Mouse (Mus musculus) hindbrain, embryonic 14.5 days (tissue): ENCODE results near the gene Gm45261. TPM values are rescaled to one million over a fixed set of nuclear protein-coding genes. Genes with fewer than 3 reads are reported as not detected.

Experiments
- ATAC-seq: fragments of 200-750 bp; cut with Nextera tagmentation; 2 replicates; pipeline ENCODE4 v1.8.0; 2017; ENCODE audit warnings: moderate number of reproducible peaks, mild to moderate bottlenecking, moderate TSS enrichment, moderate library complexity; ENCODE audit not compliant: low FRiP score
- DNase-seq: peaks from one replicate; pipeline ENCODE4 v3.0.0-alpha.2; 2015; ENCODE audit warnings: low spot score
- H3K27ac ChIP-seq: fragments of 300-500 bp; sonication (generic); 2 replicates; pipeline ENCODE4 v1.5.1; 2014; ENCODE audit warnings: mild to moderate bottlenecking, moderate library complexity
- H3K27me3 ChIP-seq: fragments of 300-500 bp; sonication (generic); 2 replicates; pipeline ENCODE4 v1.6.1; 2014; ENCODE audit warnings: mild to moderate bottlenecking, low read length, mixed read lengths; ENCODE audit not compliant: control insufficient read depth, insufficient read depth
- H3K36me3 ChIP-seq: fragments of 300-500 bp; sonication (generic); replicated peaks from 2 replicates; pipeline ENCODE4 v1.6.1; 2014; ENCODE audit not compliant: control insufficient read depth, insufficient read depth
- H3K4me1 ChIP-seq: fragments of 300-500 bp; sonication (generic); replicated peaks from 2 replicates; pipeline ENCODE4 v1.6.1; 2014; ENCODE audit warnings: antibody characterized with exemption, low read length, mixed read lengths; ENCODE audit not compliant: control insufficient read depth, insufficient read depth
- H3K4me2 ChIP-seq: fragments of 300-500 bp; sonication (generic); replicated peaks from 2 replicates; pipeline ENCODE4 v1.6.1; 2014; ENCODE audit warnings: mild to moderate bottlenecking, moderate library complexity
- H3K4me3 ChIP-seq: fragments of 300-500 bp; sonication (generic); replicated peaks from 2 replicates; pipeline ENCODE4 v1.5.1; 2014; ENCODE audit warnings: mild to moderate bottlenecking, low read length
- H3K9ac ChIP-seq: fragments of 300-500 bp; sonication (generic); 2 replicates; pipeline ENCODE4 v1.6.1; 2014
- H3K9me3 ChIP-seq: fragments of 300-500 bp; sonication (generic); 2 replicates; pipeline ENCODE4 v1.6.1; 2016; ENCODE audit warnings: low read length; ENCODE audit not compliant: control insufficient read depth
- WGBS: fragments of 180-500 bp; shearing (Covaris S2); extraction: QIAGEN DNeasy Blood & Tissue Kit; methylation state at CpG from one replicate; pipeline ENCODE4 v1.1.7; 2014; 5-methylcytosine and 5-hydroxymethylcytosine counted together
- polyA plus RNA-seq: library from polyadenylated mRNA; unstranded; fragments of >200 nt; fragmentation: Nextera tagmentation; extraction: Ambion mirVana; gene quantifications from 2 replicates; pipeline ENCODE4 v1.2.1, GENCODE M21; 2014

Gm45261 gene
- not detected in 2 replicates for polyA plus RNA-seq

- no peaks in the 10 kb centered on the region for H3K27me3 ChIP-seq
- no peak within 1 kb of the TSS for H3K4me2 ChIP-seq
- H3K4me1 ChIP-seq, result no peaks in the 10 kb centered on the region
- WGBS, result 78% methylated on average over 6 of the region's 6 CpGs
- no peak within 1 kb of the TSS for H3K27ac ChIP-seq
- no peak within 1 kb of the TSS for H3K9ac ChIP-seq
- H3K4me3 ChIP-seq, result no peak within 1 kb of the TSS
- no peaks in the 10 kb centered on the region for H3K36me3 ChIP-seq
- ATAC-seq (no peak), DNase-seq (no peak)
- no peaks in the 10 kb centered on the region for H3K9me3 ChIP-seq
Measured at GRCm38 (mm10) chr1:80461348-80461747, at the start of gene Gm45261. Gene Gm45261 (minus strand): TSS chr1:80461448.

GRCm38 (mm10) chr1:80504757-80505156, 43.5 kb upstream of the Gm45261 start:
- no peak overlapping the region for H3K4me3 ChIP-seq
- H3K36me3 ChIP-seq, result no peaks in the 10 kb centered on the region
- H3K4me2 ChIP-seq, result no peak overlapping the region
- no peaks in the 10 kb centered on the region for H3K4me1 ChIP-seq
- no peak for ATAC-seq
- no peak for DNase-seq
- no peaks in the 10 kb centered on the region; the same call in 1 of the 2 replicates for H3K9me3 ChIP-seq
- H3K27ac ChIP-seq, result no peak overlapping the region
- no peaks in the 10 kb centered on the region for H3K27me3 ChIP-seq
- WGBS, result 87% methylated on average over 2 of the region's 2 CpGs
- H3K9ac ChIP-seq, result no peak overlapping the region

DNA sequence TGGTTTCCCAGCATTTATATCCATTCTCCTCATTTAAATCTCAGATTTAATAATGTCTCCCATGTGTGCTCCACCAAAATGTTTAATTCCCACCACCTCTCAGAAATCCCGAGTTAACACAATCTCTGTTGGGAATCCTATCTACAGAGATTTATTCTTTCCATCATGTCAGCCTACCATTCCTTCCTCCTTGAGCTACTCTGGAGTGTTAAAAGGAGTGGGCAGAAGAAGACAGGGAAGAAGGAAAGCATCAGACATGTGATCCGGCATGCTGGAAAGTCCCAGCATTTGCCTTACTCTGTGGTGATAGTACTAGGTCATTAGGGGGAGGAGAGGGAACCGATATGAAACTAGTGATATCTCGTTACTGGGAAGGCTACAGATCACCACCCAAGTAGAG, 42.8 kb upstream of the Gm45261 start:
- WGBS, result 93% methylated on average over 4 of the region's 4 CpGs
- Histone ChIP-seq H3K36me3 (no peaks in the 10 kb centered on the region), H3K9ac (no peak overlapping the region), H3K4me3 (no peak overlapping the region), H3K27me3 (no peaks in the 10 kb centered on the region), H3K27ac (no peak overlapping the region), H3K4me1 (no peaks in the 10 kb centered on the region), H3K9me3 (no peaks in the 10 kb centered on the region; the same call in 1 of the 2 replicates), H3K4me2 (no peak overlapping the region)
- ATAC-seq (no peak), DNase-seq (no peak)

GRCm38 (mm10) chr1:80502456-80503165, 41.4 kb upstream of the Gm45261 start:
- no peak overlapping the region for H3K9ac ChIP-seq
- H3K36me3 ChIP-seq, result no peaks in the 10 kb centered on the region
- DNase-seq (no peak), ATAC-seq (no peak)
- H3K4me3 ChIP-seq, result no peak overlapping the region
- WGBS, result 84% methylated on average over 9 of the region's 9 CpGs
- H3K4me1 ChIP-seq, result no peaks in the 10 kb centered on the region
- H3K27me3 ChIP-seq, result no peaks in the 10 kb centered on the region
- no peaks in the 10 kb centered on the region; the same call in 1 of the 2 replicates for H3K9me3 ChIP-seq
- H3K27ac ChIP-seq, result no peak overlapping the region
- no peak overlapping the region for H3K4me2 ChIP-seq

- H3K4me1 ChIP-seq, result no peaks in the 10 kb centered on the region
- WGBS, result 44% methylated on average over 7 of the region's 7 CpGs
- H3K4me2 ChIP-seq, result no peak overlapping the region
- DNase-seq (no peak), ATAC-seq (peak; percentile 43; the same call in 1 of the 2 replicates)
- H3K9me3 ChIP-seq, result no peaks in the 10 kb centered on the region
- no peak overlapping the region for H3K4me3 ChIP-seq
- no peaks in the 10 kb centered on the region for H3K36me3 ChIP-seq
- no peak overlapping the region for H3K9ac ChIP-seq
- no peak overlapping the region for H3K27ac ChIP-seq
- no peaks in the 10 kb centered on the region for H3K27me3 ChIP-seq
Measured at GRCm38 (mm10) chr1:80499264-80499663, 38.0 kb upstream of the Gm45261 start.

DNA sequence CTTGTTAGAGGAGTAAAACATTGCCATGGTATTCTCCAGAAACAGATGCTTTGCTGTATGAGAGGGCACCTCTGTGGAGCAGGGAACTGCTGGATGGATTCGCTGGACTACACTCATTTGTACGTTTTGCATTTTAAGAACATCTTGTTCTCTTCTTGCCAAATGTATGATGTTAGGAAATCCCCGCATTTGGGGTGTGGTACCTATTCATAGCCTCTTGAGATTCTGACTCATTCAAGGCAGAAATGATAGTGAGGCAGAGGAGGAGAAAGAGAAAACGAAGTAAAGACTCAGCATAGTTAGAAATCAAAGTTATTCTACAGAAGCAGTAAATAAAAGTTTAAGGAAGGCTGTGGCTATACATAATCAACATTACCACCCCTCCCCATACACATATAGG, 35.1 kb upstream of the Gm45261 start:
- DNase-seq, result no peak
- Histone ChIP-seq H3K4me1 (no peaks in the 10 kb centered on the region), H3K9ac (no peak overlapping the region), H3K4me3 (no peak overlapping the region), H3K36me3 (no peaks in the 10 kb centered on the region), H3K9me3 (no peaks in the 10 kb centered on the region), H3K27ac (no peak overlapping the region), H3K4me2 (no peak overlapping the region), H3K27me3 (no peaks in the 10 kb centered on the region)
- no peak for ATAC-seq
- WGBS, result 92% methylated on average over 4 of the region's 4 CpGs

GRCm38 (mm10) chr1:80483419-80483818, 22.2 kb upstream of the Gm45261 start:
- Histone ChIP-seq H3K4me2 (no peak overlapping the region), H3K9me3 (no peaks in the 10 kb centered on the region), H3K4me1 (no peaks in the 10 kb centered on the region), H3K9ac (no peak overlapping the region), H3K4me3 (no peak overlapping the region), H3K27ac (no peak overlapping the region), H3K36me3 (no peaks in the 10 kb centered on the region), H3K27me3 (no peaks in the 10 kb centered on the region)
- 93% methylated on average over 5 of the region's 5 CpGs for WGBS
- ATAC-seq (no peak), DNase-seq (no peak)

DNA sequence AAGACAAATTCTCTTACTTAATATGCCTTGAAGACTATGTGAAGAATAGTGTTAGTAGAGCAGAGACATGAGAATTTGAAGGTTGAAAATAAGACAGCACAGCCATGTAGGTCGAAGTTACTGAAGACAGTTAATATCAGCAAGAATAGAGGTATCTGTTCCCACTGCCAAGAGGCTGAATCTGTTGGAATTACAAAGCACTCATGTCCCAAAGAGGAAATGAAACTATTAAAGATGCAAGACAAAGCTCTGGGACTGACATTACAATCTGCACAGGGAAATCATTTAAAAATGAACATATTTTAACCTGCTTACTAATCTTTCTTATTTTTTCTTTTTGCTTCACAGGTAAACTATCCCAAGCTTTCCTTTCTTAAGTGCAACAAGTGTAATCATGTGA, 13.7 kb upstream of the Gm45261 start:
- ATAC-seq, result no peak
- Histone ChIP-seq H3K9me3 (no peaks in the 10 kb centered on the region), H3K4me1 (no peaks in the 10 kb centered on the region), H3K4me3 (no peak overlapping the region), H3K4me2 (no peak overlapping the region), H3K27ac (no peak overlapping the region), H3K27me3 (no peaks in the 10 kb centered on the region), H3K9ac (no peak overlapping the region), H3K36me3 (no peaks in the 10 kb centered on the region)
- DNase-seq, result no peak
- 88% methylated on average over 1 of the region's 1 CpGs for WGBS

GRCm38 (mm10) chr1:80472395-80472794, 11.1 kb upstream of the Gm45261 start:
- Histone ChIP-seq H3K9me3 (no peaks in the 10 kb centered on the region), H3K4me3 (no peak overlapping the region), H3K4me2 (no peak overlapping the region), H3K4me1 (no peaks in the 10 kb centered on the region), H3K27me3 (no peaks in the 10 kb centered on the region), H3K9ac (no peak overlapping the region), H3K27ac (no peak overlapping the region), H3K36me3 (no peaks in the 10 kb centered on the region)
- 96% methylated on average over 1 of the region's 1 CpGs for WGBS
- no peak for ATAC-seq
- DNase-seq, result no peak

- H3K9me3 ChIP-seq, result no peaks in the 10 kb centered on the region
- no peaks in the 10 kb centered on the region for H3K4me1 ChIP-seq
- 82% methylated on average over 1 of the region's 1 CpGs for WGBS
- ATAC-seq, result no peak
- no peak overlapping the region for H3K4me3 ChIP-seq
- DNase-seq, result no peak
- H3K4me2 ChIP-seq, result no peak overlapping the region
- H3K9ac ChIP-seq, result no peak overlapping the region
- H3K36me3 ChIP-seq, result no peaks in the 10 kb centered on the region
- no peak overlapping the region for H3K27ac ChIP-seq
- H3K27me3 ChIP-seq, result no peaks in the 10 kb centered on the region
Measured at GRCm38 (mm10) chr1:80459923-80460322, 1.3 kb downstream of the Gm45261 start.
